Mouse (Mus musculus): ENCODE measurements around the gene Cym.

Cym gene

GRCm38 (mm10) chr3:107221608-107222007 is at the start of gene Cym:
Gene Cym (minus strand): TSS chr3:107221732.
- no peak for DNase-seq (ENCODE audit: low spot score)

GRCm38 (mm10) chr3:107266814-107267345 is 45.3 kb upstream of the Cym start:
- no peak for DNase-seq (ENCODE audit: low spot score)

- peak; percentile 29 for DNase-seq (ENCODE audit: low spot score)
Observed at GRCm38 (mm10) chr3:107261851-107262165, 40.3 kb upstream of the Cym start.

DNA sequence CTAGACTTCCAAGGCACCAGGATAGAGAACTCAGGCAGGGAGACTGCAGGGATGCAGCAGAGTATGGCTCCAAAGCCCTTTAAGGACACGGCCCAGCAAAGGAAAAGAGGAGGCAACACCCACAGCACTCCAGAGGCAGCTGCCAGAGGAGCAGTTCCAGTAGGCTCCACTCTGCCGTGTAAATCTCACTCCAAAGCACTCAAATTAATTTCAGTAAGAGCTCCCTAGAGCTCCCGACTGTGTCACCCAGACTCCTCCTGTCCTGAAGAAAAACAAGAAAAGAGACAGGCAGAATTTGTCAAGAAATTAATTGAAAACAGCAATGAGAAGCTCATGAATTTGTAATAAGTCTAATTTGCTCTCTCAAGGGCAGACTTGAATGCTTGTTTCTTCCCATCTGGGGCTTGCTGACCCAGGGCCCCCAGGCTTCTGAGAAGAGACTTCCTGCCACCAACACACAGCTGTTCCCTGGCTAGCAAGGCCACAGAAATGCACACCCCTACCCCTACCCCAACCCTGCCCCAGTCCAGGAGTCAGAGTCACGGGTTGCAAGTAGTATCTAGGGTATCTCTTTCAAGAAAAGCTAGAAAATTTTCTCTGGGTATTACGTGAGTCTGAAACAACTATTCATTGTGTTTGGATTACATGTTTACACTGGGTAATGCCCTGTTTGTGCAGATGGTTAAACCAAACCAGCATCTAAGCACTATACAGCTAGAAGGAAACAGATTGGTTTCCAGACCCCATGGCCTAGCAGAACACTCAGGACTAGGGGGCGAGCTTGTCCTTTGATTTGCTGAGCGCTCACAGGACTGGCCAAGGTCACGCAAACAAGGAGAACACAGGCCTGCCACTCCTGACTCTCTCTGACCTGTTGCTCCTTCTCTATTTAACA is 39.7 kb upstream of the Cym start:
- DNase-seq (ENCODE audit: low spot score), result peak; percentile 23

- no peak for DNase-seq (ENCODE audit: low spot score)
Observed at GRCm38 (mm10) chr3:107257924-107258323, 36.4 kb upstream of the Cym start.

- no peak for DNase-seq (ENCODE audit: low spot score)
Observed at GRCm38 (mm10) chr3:107256724-107257123, 35.2 kb upstream of the Cym start.

DNA sequence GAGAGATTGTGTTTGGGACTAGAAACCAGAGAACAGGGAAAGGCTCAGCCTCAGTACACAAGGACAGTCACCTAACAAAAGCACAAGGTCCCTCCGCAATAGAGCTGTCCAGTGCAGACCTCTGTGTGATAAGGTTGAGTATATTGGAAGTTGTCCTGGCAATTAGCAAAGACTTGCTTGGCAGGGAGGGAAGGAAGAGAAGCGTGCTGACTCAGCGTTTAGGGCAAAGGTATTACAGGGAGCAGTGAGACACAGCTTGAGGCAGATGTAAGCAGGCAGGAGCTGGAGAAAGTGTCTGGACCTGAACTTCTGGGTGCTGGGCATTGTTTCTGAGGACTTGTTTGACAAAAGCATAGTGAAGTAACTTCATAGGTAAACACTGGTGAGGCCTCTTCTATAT is 34.5 kb upstream of the Cym start:
- DNase-seq (ENCODE audit: low spot score), result no peak

GRCm38 (mm10) chr3:107253925-107254324 is 32.4 kb upstream of the Cym start:
- no peak for DNase-seq (ENCODE audit: low spot score)

- no peak for DNase-seq (ENCODE audit: low spot score)
Observed at GRCm38 (mm10) chr3:107252035-107252434, 30.5 kb upstream of the Cym start.

GRCm38 (mm10) chr3:107250320-107250719 is 28.8 kb upstream of the Cym start:
- DNase-seq (ENCODE audit: low spot score), result no peak

DNA sequence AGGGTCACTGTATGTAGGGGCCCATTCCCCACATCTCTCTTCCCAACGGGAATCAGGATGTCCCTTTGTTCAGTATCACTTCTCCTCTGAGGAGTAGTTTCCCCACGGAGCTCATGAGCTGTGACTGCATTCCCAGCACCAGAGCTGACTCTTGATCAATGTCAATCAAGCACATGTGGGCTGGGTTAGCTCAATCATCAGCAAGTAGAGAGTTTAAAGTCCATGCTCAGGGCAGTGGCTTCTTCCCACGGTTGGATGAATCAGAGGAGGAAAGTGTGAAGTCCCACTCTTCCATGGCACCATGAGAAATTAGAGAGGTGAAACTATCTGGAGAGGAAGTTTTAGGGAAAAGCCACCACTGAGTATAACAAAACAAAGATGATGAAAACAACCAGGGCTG is 27.5 kb upstream of the Cym start:
- DNase-seq (ENCODE audit: low spot score), result no peak

GRCm38 (mm10) chr3:107246876-107247275 is 25.3 kb upstream of the Cym start:
- DNase-seq (ENCODE audit: low spot score), result no peak

- DNase-seq (ENCODE audit: low spot score), result no peak
Observed at GRCm38 (mm10) chr3:107241389-107242094, 20.0 kb upstream of the Cym start.

DNA sequence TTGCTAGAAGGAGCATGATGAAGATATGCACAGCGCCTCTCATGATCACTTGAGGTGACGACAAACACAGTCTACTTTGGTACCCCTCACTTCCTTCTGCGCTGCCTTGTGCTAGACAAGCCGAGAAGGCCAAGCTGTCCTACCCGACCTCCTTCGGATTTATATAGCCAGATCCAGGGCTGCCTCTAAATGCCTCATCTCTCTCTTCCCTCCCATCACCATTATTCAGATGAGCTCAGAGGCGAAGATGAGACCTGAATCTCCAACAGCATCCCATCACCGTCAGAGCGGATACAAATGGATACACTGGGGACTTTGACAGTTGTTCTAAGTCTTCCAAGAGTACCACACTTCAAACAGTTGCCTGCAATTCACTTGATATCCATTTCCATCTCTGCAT is 18.1 kb upstream of the Cym start, which contains the start of gene Prok1:
Prok1 (minus strand) TSS at position 101 of the 400 bp plus-strand sequence.
- no peak for DNase-seq (ENCODE audit: low spot score)

DNA sequence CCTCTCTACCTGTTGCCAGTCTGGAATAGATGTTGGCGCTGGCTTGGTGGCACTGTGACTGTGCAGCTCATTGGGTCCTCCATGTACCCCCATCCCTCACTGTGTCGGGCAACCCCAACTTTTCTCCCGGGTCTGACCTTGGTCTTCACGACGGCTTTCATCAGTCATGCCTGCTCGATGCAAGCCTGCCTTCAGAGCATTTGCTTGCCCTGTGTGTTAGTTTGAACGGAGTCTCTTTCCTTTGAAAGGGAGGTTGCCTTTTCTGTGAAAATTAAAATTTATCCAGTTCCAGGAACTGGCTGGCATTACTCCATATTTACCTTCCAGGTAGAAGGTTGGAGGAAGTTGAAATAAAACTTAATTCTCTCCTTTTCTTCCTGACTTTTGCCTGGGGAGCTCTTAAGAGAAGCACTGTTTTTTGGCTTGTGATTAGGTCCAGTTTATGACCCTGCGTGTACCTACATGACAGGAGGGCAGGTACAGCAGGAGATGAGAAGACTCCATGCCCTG is 17.0 kb upstream of the Cym start:
- DNase-seq (ENCODE audit: low spot score), result no peak

DNA sequence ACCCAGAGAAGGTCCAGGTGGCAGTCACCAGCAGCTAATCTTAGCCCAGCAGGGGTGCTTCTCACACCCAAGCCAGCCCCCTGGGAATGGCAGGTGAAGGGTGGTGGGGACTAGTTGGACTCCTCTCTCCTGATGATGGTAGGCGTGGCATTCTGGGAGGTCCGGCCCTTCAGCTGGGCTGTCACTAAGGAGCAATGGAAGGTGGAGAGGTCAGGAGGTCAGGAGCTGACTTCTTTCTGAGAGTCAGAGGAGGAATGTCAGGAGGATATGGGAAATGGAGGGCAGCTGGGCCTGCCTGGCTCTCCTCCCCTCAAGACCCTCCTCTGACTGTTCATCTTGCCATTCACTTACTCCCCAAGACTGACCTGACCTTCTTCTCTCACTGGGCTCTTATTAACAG is 16.5 kb upstream of the Cym start:
- DNase-seq (ENCODE audit: low spot score), result no peak

DNA sequence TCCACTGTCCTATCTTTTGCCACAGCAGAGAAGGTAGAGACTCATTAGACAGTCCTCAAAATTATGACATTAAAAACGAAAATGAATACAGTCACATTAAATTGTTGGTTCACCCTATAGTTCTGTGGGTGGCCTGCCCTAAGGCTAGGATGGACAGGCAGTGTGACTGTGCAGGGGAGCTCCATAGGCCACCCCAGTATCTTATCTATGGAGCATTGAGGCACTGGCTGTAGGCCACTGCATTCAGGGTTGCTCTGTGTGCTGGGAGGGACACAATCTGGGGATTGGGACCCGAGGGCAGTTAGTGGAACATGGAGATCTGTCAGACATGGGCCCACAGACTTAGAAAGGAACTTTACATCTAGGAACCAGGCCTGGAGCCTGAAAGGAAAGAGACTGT is 12.4 kb upstream of the Cym start:
- no peak for DNase-seq (ENCODE audit: low spot score)

- DNase-seq (ENCODE audit: low spot score), result peak; percentile 76
Observed at GRCm38 (mm10) chr3:107233351-107233813, 11.8 kb upstream of the Cym start.

DNA sequence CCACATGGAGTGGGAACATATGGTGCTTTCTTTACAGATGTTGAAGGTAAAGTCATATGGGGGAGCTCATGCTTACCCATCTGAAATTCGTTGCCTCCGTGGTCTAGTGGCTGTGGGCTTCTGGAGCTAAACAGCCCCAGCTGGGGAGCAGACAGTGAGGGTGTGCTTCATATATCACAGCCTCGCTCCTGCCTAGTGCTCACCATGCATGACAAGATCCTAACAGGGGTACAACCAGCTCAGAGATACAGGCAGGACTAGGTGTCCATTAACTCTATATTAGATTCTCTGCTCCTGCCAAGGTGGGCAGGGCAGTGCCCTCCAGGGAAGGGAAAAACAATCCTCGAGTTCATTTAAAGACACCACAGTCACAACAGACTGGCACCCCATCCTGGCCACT is 9.7 kb upstream of the Cym start:
- DNase-seq (ENCODE audit: low spot score), result no peak

GRCm38 (mm10) chr3:107230527-107230926 is 9.0 kb upstream of the Cym start, which contains the start of gene A630076J17Rik:
Gene A630076J17Rik (plus strand): TSS chr3:107230614.
- DNase-seq (ENCODE audit: low spot score), result no peak

DNA sequence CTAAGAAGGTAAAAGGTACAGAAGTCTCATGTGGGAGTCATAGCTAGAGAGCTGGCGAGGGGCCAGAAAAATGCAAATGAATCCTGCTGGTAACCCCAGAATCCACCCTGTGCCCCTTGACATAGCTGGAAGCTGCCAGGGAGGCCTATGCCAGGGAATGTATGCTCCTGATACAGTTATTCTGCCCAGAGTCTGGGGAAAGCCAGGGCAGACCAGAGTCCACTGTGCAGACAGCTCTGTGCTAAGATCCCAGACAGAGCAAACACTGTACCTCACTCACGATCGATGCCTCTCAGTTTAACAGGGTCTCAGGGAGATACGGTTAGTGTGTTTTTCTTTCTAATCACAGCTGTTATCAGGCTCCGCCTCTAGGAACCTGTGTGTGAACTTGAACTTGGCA is 8.3 kb upstream of the Cym start:
- no peak for DNase-seq (ENCODE audit: low spot score)

DNA sequence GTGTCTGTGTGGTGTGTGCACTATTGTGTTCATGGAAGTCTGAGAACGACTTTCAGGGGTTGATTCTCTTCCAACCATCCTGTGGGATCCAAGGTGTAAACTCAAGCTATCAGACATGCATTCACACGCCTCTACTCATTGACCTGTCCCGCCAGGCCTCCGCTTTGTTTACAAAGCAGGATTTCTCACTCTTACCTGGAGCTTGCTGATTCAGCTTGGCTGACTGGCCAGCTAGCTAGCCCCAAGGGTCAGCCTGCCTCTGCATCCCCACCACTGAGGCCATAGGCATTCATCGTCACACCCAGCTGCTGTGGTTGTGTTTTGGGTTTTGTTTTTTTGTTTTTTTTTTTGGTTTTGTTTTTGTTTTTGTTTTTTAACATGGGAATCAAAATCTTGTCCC is 7.7 kb upstream of the Cym start:
- no peak for DNase-seq (ENCODE audit: low spot score)

GRCm38 (mm10) chr3:107225820-107226219 is 4.3 kb upstream of the Cym start:
- no peak for DNase-seq (ENCODE audit: low spot score)
